Mouse (Mus musculus): ENCODE data around the gene Trp73. TPM values are rescaled to one million over a fixed set of nuclear protein-coding genes. Genes with fewer than 3 reads are reported as not detected.

Trp73 gene
- total RNA-seq, 2 experiments from 2014 or later, result 3.7 to 4.3 TPM

- intact Hi-C loops (cut with DNase I), result no loop called here
- DNase-seq, result no peak
Measured at GRCm38 (mm10) chr4:154007759-154008158, 132.2 kb downstream of the Trp73 start.

GRCm38 (mm10) chr4:154006264-154006663, 133.7 kb downstream of the Trp73 start:
- intact Hi-C loops (cut with DNase I), result no loop called here
- DNase-seq, result no peak

Other genes with a start within 250 kb of the Trp73 start
- gene A430005L14Rik, start 183.0 kb downstream of the Trp73 start, total RNA-seq (2021), result 10 to 100 TPM; 17.2 to 19.2 TPM
- gene Dffb, start 165.1 kb downstream of the Trp73 start, total RNA-seq (2021), result 10 to 100 TPM; 15.1 to 17.0 TPM
- 10 to 100 TPM; 22.5 to 23.1 TPM for gene Cep104, start 165.0 kb downstream of the Trp73 start, total RNA-seq (2021)
- gene Lrrc47, start 128.5 kb downstream of the Trp73 start, total RNA-seq (2021), result 10 to 100 TPM; 54.2 to 59.9 TPM
- 1 to 10 TPM; 2.0 to 2.1 TPM for gene Smim1, start 114.0 kb downstream of the Trp73 start, total RNA-seq (2021)
- under 1 TPM; 0.22 to 0.30 TPM for gene Ccdc27, start 97.5 kb downstream of the Trp73 start, total RNA-seq (2021)
- gene Wrap73, start 2.2 kb upstream of the Trp73 start, total RNA-seq (2021), result 10 to 100 TPM; 27.0 to 30.4 TPM
- gene Tprgl, start 20.5 kb upstream of the Trp73 start, total RNA-seq (2021), result 100 to 1,000 TPM; 119 to 121 TPM
- gene Megf6, start 30.5 kb upstream of the Trp73 start, total RNA-seq (2021), result 10 to 100 TPM; 10.4 to 13.7 TPM
- 1 to 10 TPM in 1 of 2 experiments, under 1 TPM in 1; 0.38 to 1.0 TPM for gene Arhgef16, start 161.5 kb upstream of the Trp73 start, total RNA-seq (2021)
- gene B230104I21Rik, start 195.9 kb upstream of the Trp73 start, total RNA-seq (2021), result not detected

All from left cerebral cortex, postnatal 4 days (tissue).